Mouse (Mus musculus) MEL (cell line): ENCODE data around the gene Cdh22. TPM values are rescaled to one million over a fixed set of nuclear protein-coding genes. Genes with fewer than 3 reads are reported as not detected.

Experiments used
- DNase-seq: peaks from one replicate; pipeline ENCODE4 v3.0.0; 2011; ENCODE audit warnings: low read depth, low spot score
- H3K27ac ChIP-seq: 2 replicates; pipeline ENCODE4 v1.5.1; 2012; ENCODE audit warnings: low read depth, mild to moderate bottlenecking, control low read depth, low read length, moderate library complexity; ENCODE audit not compliant: control insufficient read depth
- H3K27me3 ChIP-seq, 2 experiments: fragments of 150-350 bp in 1 of 2; sonication (generic) in 1 of 2; 2 replicates each; pipeline ENCODE4 v1.6.1; 2012; ENCODE audit warnings: low read length in 2 of 2, mild to moderate bottlenecking in 2 of 2, improper control_type of control experiment in 1 of 2, moderate library complexity in 1 of 2; ENCODE audit not compliant: insufficient read depth in 2 of 2, control insufficient read depth in 1 of 2
- H3K36me3 ChIP-seq, 2 experiments: 2 replicates each; pipeline ENCODE4 v1.6.1; 2012 to 2014; ENCODE audit warnings: low read length in 2 of 2, improper control_type of control experiment in 1 of 2, inconsistent platforms in 1 of 2, mild to moderate bottlenecking in 1 of 2; ENCODE audit not compliant: insufficient read depth in 2 of 2, control insufficient read depth in 1 of 2
- H3K4me1 ChIP-seq, 2 experiments: fragments of 150-350 bp in 1 of 2; sonication (generic) in 1 of 2; 2 replicates each; pipeline ENCODE4 v1.6.1; 2012; ENCODE audit warnings: low read length in 2 of 2, improper control_type of control experiment in 1 of 2, mild to moderate bottlenecking in 1 of 2; ENCODE audit not compliant: insufficient read depth in 2 of 2, control insufficient read depth in 1 of 2
- H3K4me3 ChIP-seq, 2 experiments: fragments of 150-350 bp in 1 of 2; sonication (generic) in 1 of 2; 2 replicates each; pipeline ENCODE4 v1.5.1; 2012; ENCODE audit warnings: low read depth in 2 of 2, low read length in 2 of 2, mild to moderate bottlenecking in 2 of 2, moderate library complexity in 2 of 2, control low read depth in 1 of 2, improper control_type of control experiment in 1 of 2; ENCODE audit not compliant: control insufficient read depth in 1 of 2, insufficient read depth in 1 of 2
- H3K79me2 ChIP-seq: 2 replicates; pipeline ENCODE4 v1.6.1; 2012; ENCODE audit warnings: mild to moderate bottlenecking, low read length, moderate library complexity; ENCODE audit not compliant: control insufficient read depth, poor library complexity, insufficient read depth
- H3K9ac ChIP-seq: 2 replicates; pipeline ENCODE4 v1.6.1; 2012; ENCODE audit warnings: low read depth, mild to moderate bottlenecking, control low read depth, low read length, moderate library complexity; ENCODE audit not compliant: control insufficient read depth, poor library complexity, severe bottlenecking
- H3K9me3 ChIP-seq: fragments of 150-350 bp; sonication (generic); replicated peaks from 2 replicates; pipeline ENCODE4 v1.6.1; 2012; ENCODE audit warnings: mild to moderate bottlenecking, low read length, improper control_type of control experiment, moderate library complexity; ENCODE audit not compliant: insufficient read depth
- CTCF ChIP-seq, 3 experiments: IDR thresholded peaks in 2 of 3; conservative IDR thresholded peaks in 1 of 3; 2 replicates each; pipeline ENCODE4 v1.5.1; 2011 to 2012; ENCODE audit warnings: low read length in 3 of 3, low read depth in 2 of 3, mild to moderate bottlenecking in 2 of 3, improper control_type of control experiment in 1 of 3, inconsistent platforms in 1 of 3, mixed read lengths in 1 of 3, moderate library complexity in 1 of 3; ENCODE audit not compliant: control insufficient read depth in 1 of 3, insufficient read depth in 1 of 3, poor library complexity in 1 of 3, severe bottlenecking in 1 of 3
- E2F4 ChIP-seq: IDR thresholded peaks from 2 replicates; pipeline ENCODE4 v1.6.1; 2011; ENCODE audit warnings: low read depth, low read length, improper control_type of control experiment, borderline replicate concordance
- ELF1 ChIP-seq: IDR thresholded peaks from 2 replicates; pipeline ENCODE4 v1.6.1; 2014; ENCODE audit warnings: low read depth, mild to moderate bottlenecking, inconsistent platforms, low read length, improper control_type of control experiment, moderate library complexity
- GABPA ChIP-seq: IDR thresholded peaks from 2 replicates; pipeline ENCODE4 v1.6.1; 2012; ENCODE audit warnings: low read depth, mild to moderate bottlenecking, inconsistent platforms, low read length, improper control_type of control experiment, moderate library complexity
- HCFC1 ChIP-seq: IDR thresholded peaks from 2 replicates; pipeline ENCODE4 v1.6.1; 2012; ENCODE audit warnings: low read depth, mild to moderate bottlenecking, inconsistent platforms, low read length, improper control_type of control experiment, moderate library complexity
- MAX ChIP-seq: IDR thresholded peaks from 2 replicates; pipeline ENCODE4 v1.6.1; 2011; ENCODE audit warnings: low read length, improper control_type of control experiment
- MAZ ChIP-seq: IDR thresholded peaks from 2 replicates; pipeline ENCODE4 v1.6.1; 2012; ENCODE audit warnings: low read depth, mild to moderate bottlenecking, inconsistent platforms, low read length, improper control_type of control experiment
- MEF2A ChIP-seq: IDR thresholded peaks from 2 replicates; pipeline ENCODE4 v1.6.1; 2014; ENCODE audit warnings: low read depth, mild to moderate bottlenecking, inconsistent platforms, low read length, improper control_type of control experiment; ENCODE audit not compliant: poor library complexity, insufficient replicate concordance, severe bottlenecking; ENCODE audit errors: extremely low read depth
- MXI1 ChIP-seq: IDR thresholded peaks from 2 replicates; pipeline ENCODE4 v1.6.1; 2011; ENCODE audit warnings: mild to moderate bottlenecking, low read depth, low read length, improper control_type of control experiment
- MYC ChIP-seq: IDR thresholded peaks from 2 replicates; pipeline ENCODE4 v1.6.1; 2011; ENCODE audit warnings: low read depth, mild to moderate bottlenecking, low read length, improper control_type of control experiment, moderate library complexity
- NRF1 ChIP-seq: IDR thresholded peaks from 2 replicates; pipeline ENCODE4 v1.6.1; 2014; ENCODE audit warnings: low read depth, mild to moderate bottlenecking, inconsistent platforms, low read length, improper control_type of control experiment, moderate library complexity; ENCODE audit not compliant: poor library complexity, insufficient read depth, severe bottlenecking
- POLR2A ChIP-seq, 2 experiments: IDR thresholded peaks; 2 replicates each; pipeline ENCODE4 v1.6.1; 2011 to 2012; ENCODE audit warnings: low read length in 2 of 2, mild to moderate bottlenecking in 2 of 2, control low read depth in 1 of 2, improper control_type of control experiment in 1 of 2, low read depth in 1 of 2, moderate library complexity in 1 of 2; ENCODE audit not compliant: control insufficient read depth in 1 of 2, insufficient read depth in 1 of 2, poor library complexity in 1 of 2
- POLR2AphosphoS5 ChIP-seq: IDR thresholded peaks from 2 replicates; pipeline ENCODE4 v1.6.1; 2012; ENCODE audit warnings: low read depth, borderline replicate concordance, mild to moderate bottlenecking, inconsistent platforms, low read length, moderate library complexity, mixed read lengths
- SIN3A ChIP-seq: IDR thresholded peaks from 2 replicates; pipeline ENCODE4 v1.6.1; 2012; ENCODE audit warnings: low read length, improper control_type of control experiment, inconsistent platforms
- SMC3 ChIP-seq: IDR thresholded peaks from 2 replicates; pipeline ENCODE4 v1.6.1; 2011; ENCODE audit warnings: low read depth, low read length, improper control_type of control experiment
- TBP ChIP-seq: IDR thresholded peaks from 2 replicates; pipeline ENCODE4 v1.8.0; 2011; ENCODE audit warnings: low read depth, low read length, improper control_type of control experiment
- TCF12 ChIP-seq: IDR thresholded peaks from 2 replicates; pipeline ENCODE4 v1.6.1; 2014; ENCODE audit warnings: low read depth, mild to moderate bottlenecking, inconsistent platforms, low read length, improper control_type of control experiment, moderate library complexity
- UBTF ChIP-seq: IDR thresholded peaks from 2 replicates; pipeline ENCODE4 v1.6.1; 2012; ENCODE audit warnings: low read depth, mild to moderate bottlenecking, inconsistent platforms, low read length, improper control_type of control experiment, moderate library complexity, borderline replicate concordance; ENCODE audit not compliant: insufficient read depth
- USF1 ChIP-seq: IDR thresholded peaks from 2 replicates; pipeline ENCODE4 v1.6.1; 2014; ENCODE audit warnings: low read depth, mild to moderate bottlenecking, inconsistent platforms, low read length, improper control_type of control experiment, moderate library complexity
- USF2 ChIP-seq, 2 experiments: IDR thresholded peaks; 2 replicates each; pipeline ENCODE4 v1.6.1; 2011 to 2012; ENCODE audit warnings: improper control_type of control experiment in 2 of 2, low read length in 2 of 2, borderline replicate concordance in 1 of 2, inconsistent platforms in 1 of 2, low read depth in 1 of 2, mild to moderate bottlenecking in 1 of 2; ENCODE audit not compliant: insufficient read depth in 1 of 2
- ZC3H11A ChIP-seq: IDR thresholded peaks from 2 replicates; pipeline ENCODE4 v1.6.1; 2012; ENCODE audit warnings: low read depth, mild to moderate bottlenecking, inconsistent platforms, low read length, improper control_type of control experiment
- ZKSCAN1 ChIP-seq: IDR thresholded peaks from 2 replicates; pipeline ENCODE4 v1.6.1; 2012; ENCODE audit warnings: low read depth, mild to moderate bottlenecking, inconsistent platforms, low read length, improper control_type of control experiment, moderate library complexity
- ZMIZ1 ChIP-seq: IDR thresholded peaks from 2 replicates; pipeline ENCODE4 v1.6.1; 2012; ENCODE audit warnings: low read depth, mild to moderate bottlenecking, inconsistent platforms, low read length, improper control_type of control experiment, moderate library complexity
- polyA plus RNA-seq, 2 experiments: library from polyadenylated mRNA; stranded (reverse) in 1 of 2; unstranded in 1 of 2; fragments of >175 nt in 1 of 2; fragments of >200 nt in 1 of 2; gene quantifications; 2 replicates each; pipeline versions ENCODE4 v1.2.1 to v1.2.4; 2012; ENCODE audit warnings: low replicate concordance in 2 of 2, low read depth in 1 of 2; ENCODE audit not compliant: insufficient read length in 2 of 2, insufficient read depth in 1 of 2, missing spikeins in 1 of 2
- total RNA-seq: library from RNA; depleted of rRNA; stranded (reverse); fragments of 300-350 nt; gene quantifications from 2 replicates; pipeline ENCODE4 v1.2.3, GENCODE M21; 2012

Gene Cdh22
- total and polyA plus RNA-seq, 3 experiments: not detected

DNA sequence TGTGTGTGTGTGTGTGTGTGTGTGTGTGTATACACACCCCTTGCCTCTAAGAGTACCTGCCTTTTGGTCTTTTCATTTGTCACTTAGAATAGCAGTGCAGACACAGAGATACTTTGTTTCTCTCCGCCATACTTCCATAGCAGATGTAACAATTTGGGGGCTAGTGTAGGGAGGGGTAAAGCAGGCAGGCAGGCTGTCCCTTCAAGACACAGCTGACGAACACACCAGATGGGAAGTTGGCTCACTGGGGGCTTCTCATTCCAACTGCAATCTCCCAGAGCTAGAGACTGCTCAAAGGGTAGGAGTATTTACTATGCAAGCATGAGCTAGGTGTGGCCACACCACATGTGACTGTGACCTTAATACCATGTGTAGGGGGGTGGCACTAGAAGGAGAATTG lies 165.8 kb downstream of the Cdh22 start:
- TF ChIP-seq TBP (no peak), ZKSCAN1 (no peak), USF1 (no peak), MXI1 (no peak), SIN3A (no peak), SMC3 (no peak), ZMIZ1 (no peak), POLR2AphosphoS5 (no peak), E2F4 (no peak), POLR2A (IDR thresholded peaks at IDR 0.05; ENCODE audit: control insufficient read depth in 1 of 2, insufficient read depth in 1 of 2, low read depth in 1 of 2, low read length in 2 of 2, poor library complexity in 1 of 2) (no peak), MEF2A (no peak), ELF1 (no peak), MAX (no peak), MYC (no peak), NRF1 (no peak), GABPA (no peak), HCFC1 (no peak), ZC3H11A (no peak), CTCF (IDR thresholded peaks at IDR 0.05 in 2 of 3, conservative IDR thresholded peaks at IDR 0.05 in 1 of 3; ENCODE audit: control insufficient read depth in 1 of 3, insufficient read depth in 1 of 3, low read depth in 2 of 3, low read length in 3 of 3, poor library complexity in 1 of 3, severe bottlenecking in 1 of 3) (no peak), MAZ (no peak)
- no peak overlapping the region for H3K4me3 ChIP-seq
- no peaks in the 10 kb centered on the region for H3K79me2 ChIP-seq
- H3K27ac ChIP-seq: no peak overlapping the region
- H3K9me3 ChIP-seq: no peaks in the 10 kb centered on the region
- no peaks in the 10 kb centered on the region for H3K36me3 ChIP-seq
- H3K4me1 ChIP-seq: no peaks in the 10 kb centered on the region
- DNase-seq: no peak
- H3K9ac ChIP-seq: no peak overlapping the region
- H3K27me3 ChIP-seq: no peaks in the 10 kb centered on the region

GRCm38 (mm10) chr2:165064489-165064888 lies 170.2 kb downstream of the Cdh22 start:
- no peaks in the 10 kb centered on the region for H3K79me2 ChIP-seq
- H3K27me3 ChIP-seq: no peaks in the 10 kb centered on the region
- H3K9me3 ChIP-seq: no peaks in the 10 kb centered on the region
- TF ChIP-seq POLR2A (IDR thresholded peaks at IDR 0.05; ENCODE audit: control insufficient read depth in 1 of 2, insufficient read depth in 1 of 2, low read depth in 1 of 2, low read length in 2 of 2, poor library complexity in 1 of 2): no peak
- no peak for TF ChIP-seq UBTF
- no peak for TF ChIP-seq HCFC1
- TF ChIP-seq TCF12: no peak
- no peak for TF ChIP-seq USF2 (IDR thresholded peaks at IDR 0.05; ENCODE audit: borderline replicate concordance in 1 of 2, insufficient read depth in 1 of 2, low read depth in 1 of 2, low read length in 2 of 2)
- DNase-seq: no peak
- no peaks in the 10 kb centered on the region for H3K4me1 ChIP-seq
- no peak overlapping the region for H3K27ac ChIP-seq
- H3K36me3 ChIP-seq: no peaks in the 10 kb centered on the region
- H3K9ac ChIP-seq: no peak overlapping the region
- no peak overlapping the region for H3K4me3 ChIP-seq
